In the genomic region with DNA sequence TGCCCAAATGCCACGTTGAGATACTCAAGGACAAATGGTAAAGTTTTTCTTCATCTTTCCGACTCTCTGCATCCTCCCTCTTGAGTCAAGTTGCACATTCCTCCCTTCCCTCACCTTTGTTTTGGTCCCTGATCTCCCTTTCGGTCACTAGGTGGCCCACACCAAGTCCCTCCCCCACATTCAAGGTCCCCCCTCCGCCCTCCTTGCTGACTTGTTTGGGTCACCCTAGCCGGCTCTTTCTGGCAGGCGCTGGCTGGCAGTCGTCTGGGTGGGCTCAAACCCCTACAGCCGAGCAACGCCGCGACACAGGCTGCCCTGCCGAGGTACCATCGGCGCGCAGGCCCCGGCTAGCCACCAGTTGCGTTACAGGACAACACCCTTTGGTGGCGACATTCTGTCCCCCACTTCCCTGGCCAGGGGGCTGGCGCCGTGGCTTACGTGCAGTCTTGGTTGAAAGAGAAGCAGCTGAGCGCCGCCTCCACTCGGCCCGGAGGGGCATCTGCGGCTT, we compare ENCODE assay signal across 8 mouse cellular contexts. TPM values are rescaled to one million over a fixed set of nuclear protein-coding genes. Genes with fewer than 3 reads are reported as not detected.
DNase-seq lines count a peak whose midpoint lies in the region; ATAC-seq and TF ChIP-seq lines count a peak whose summit lies in the region.

No protein-coding gene starts in this region.

- H3K4me2 ChIP-seq in liver, embryonic 12.5 days, result peak overlapping the region; percentile 88

- no peak for TF ChIP-seq CTCF in cerebellum, adult 2 months (IDR thresholded peaks at IDR 0.05; ENCODE audit: borderline replicate concordance, insufficient read depth, low read depth, low read length)
- no peak for TF ChIP-seq CTCF in thymus, adult 2 months (IDR thresholded peaks at IDR 0.05; ENCODE audit: borderline replicate concordance, control insufficient read depth, extremely low read depth, insufficient read depth, low read length, poor library complexity)

- no peak for TF ChIP-seq POLR2A in cerebellum, adult 2 months (IDR thresholded peaks at IDR 0.05; ENCODE audit: borderline replicate concordance, insufficient read depth, low read length)
- TF ChIP-seq POLR2A in thymus, adult 2 months (IDR thresholded peaks at IDR 0.05; ENCODE audit: control insufficient read depth, extremely low read depth, insufficient read depth, low read length, poor library complexity), result no peak

- H3K9me3 ChIP-seq in liver, embryonic 12.5 days (replicated peaks), result no peaks in the 10 kb centered on the region

- peak; percentile 8 for ATAC-seq in liver, embryonic 12.5 days

- H3K27me3 ChIP-seq in cerebellum, adult 2 months (ENCODE audit: control insufficient read depth, insufficient read depth, low read length), result no peaks in the 10 kb centered on the region
- H3K27me3 ChIP-seq in thymus, adult 2 months (ENCODE audit: control insufficient read depth, insufficient read depth, low read length), result no peaks in the 10 kb centered on the region
- H3K27me3 ChIP-seq in liver, embryonic 12.5 days (replicated peaks), result no peaks in the 10 kb centered on the region

- H3K4me3 ChIP-seq in cerebellum, adult 2 months (replicated peaks; ENCODE audit: insufficient read depth, low read depth, low read length), result peak overlapping the region; percentile 76
- H3K4me3 ChIP-seq in thymus, adult 2 months (ENCODE audit: control insufficient read depth, insufficient read depth, low read length), result peak overlapping the region; percentile 50
- peak overlapping the region; percentile 77 for H3K4me3 ChIP-seq in liver, embryonic 12.5 days

- H3K36me3 ChIP-seq in thymus, adult 2 months (ENCODE audit: control insufficient read depth, insufficient read depth, low read length), result no peaks in the 10 kb centered on the region
- H3K36me3 ChIP-seq in liver, embryonic 12.5 days, result peaks cover 5% of the 10 kb centered on the region

- H3K27ac ChIP-seq in cerebellum, adult 2 months (ENCODE audit: insufficient read depth, low read length), result peak overlapping the region; percentile 17; the same call in 1 of the 2 replicates
- no peak overlapping the region for H3K27ac ChIP-seq in thymus, adult 2 months (ENCODE audit: control insufficient read depth, insufficient read depth, low read length)
- H3K27ac ChIP-seq in liver, embryonic 12.5 days, result peak overlapping the region; percentile 99

- H3K4me1 ChIP-seq in cerebellum, adult 2 months (ENCODE audit: control insufficient read depth, insufficient read depth, low read length), result peaks cover 5% of the 10 kb centered on the region; the same call in 1 of the 2 replicates
- peaks cover 18% of the 10 kb centered on the region for H3K4me1 ChIP-seq in thymus, adult 2 months (replicated peaks; ENCODE audit: control insufficient read depth, insufficient read depth, low read length)
- peaks cover 64% of the 10 kb centered on the region for H3K4me1 ChIP-seq in liver, embryonic 12.5 days

- H3K9ac ChIP-seq in liver, embryonic 12.5 days, result peak overlapping the region; percentile 85

- no peak for DNase-seq in cerebellum, adult 2 months
- DNase-seq in cerebellum, postnatal 4 days (ENCODE audit: low spot score in 2 of 2), result no peak
- DNase-seq in thymus, adult 2 months, result no peak
- DNase-seq in thymus, postnatal 25 days, result no peak
- no peak for DNase-seq in yolk sac, embryonic 10.5 days (ENCODE audit: low spot score)
- DNase-seq in gastrocnemius, adult 8-10 months (ENCODE audit: low spot score in 2 of 2), result no peak
- no peak for DNase-seq in frontal cortex, adult 2 months (ENCODE audit: extremely low spot score in 1 of 2, low spot score in 1 of 2)

- under 1% methylated on average over 26 of the region's 26 CpGs for WGBS in cerebellum, adult 2 months
- WGBS in thymus, adult 2 months, result under 1% methylated on average over 24 of the region's 26 CpGs
- WGBS in liver, embryonic 12.5 days (ENCODE audit: insufficient replicate concordance), result 1% methylated on average over 26 of the region's 26 CpGs

RNA-seq across cellular contexts. Expression of a gene that starts 0.9 kb away (rescaled TPM):
- polyA plus RNA-seq in cerebellum, adult 2 months (2012; rRNA removed), result 20.4 and 23.1 TPM in 2 replicates
- 4.7 and 7.0 TPM in 2 replicates for polyA plus RNA-seq in thymus, adult 2 months (2012; rRNA removed)
- polyA plus RNA-seq in liver, embryonic 12.5 days (2016; fragmentation: Nextera tagmentation; extraction: Ambion mirVana), result 31.7 and 33.5 TPM in 2 replicates
- total RNA-seq in gastrocnemius, adult 8-10 months (2022), result 10 to 100 TPM; 47.2 to 68.4 (median 59.2) TPM
- polyA plus RNA-seq in frontal cortex, adult 2 months (2012; rRNA removed), result 18.6 and 18.8 TPM in 2 replicates

RNA-seq across cellular contexts. Expression of a gene that starts 38.4 kb away (rescaled TPM):
- 421 and 429 TPM in 2 replicates for polyA plus RNA-seq in cerebellum, adult 2 months (2012; rRNA removed)
- polyA plus RNA-seq in thymus, adult 2 months (2012; rRNA removed), result 145 and 150 TPM in 2 replicates
- polyA plus RNA-seq in liver, embryonic 12.5 days (2016; fragmentation: Nextera tagmentation; extraction: Ambion mirVana), result 165 and 171 TPM in 2 replicates
- total RNA-seq in gastrocnemius, adult 8-10 months (2022), result 100 to 1,000 TPM in 2 of 4 experiments, 10 to 100 TPM in 2; 98.3 to 106 (median 101) TPM
- polyA plus RNA-seq in frontal cortex, adult 2 months (2012; rRNA removed), result 434 and 454 TPM in 2 replicates
